Comparison of ENCODE assay signal across 22 mouse cellular contexts in the genomic region with DNA sequence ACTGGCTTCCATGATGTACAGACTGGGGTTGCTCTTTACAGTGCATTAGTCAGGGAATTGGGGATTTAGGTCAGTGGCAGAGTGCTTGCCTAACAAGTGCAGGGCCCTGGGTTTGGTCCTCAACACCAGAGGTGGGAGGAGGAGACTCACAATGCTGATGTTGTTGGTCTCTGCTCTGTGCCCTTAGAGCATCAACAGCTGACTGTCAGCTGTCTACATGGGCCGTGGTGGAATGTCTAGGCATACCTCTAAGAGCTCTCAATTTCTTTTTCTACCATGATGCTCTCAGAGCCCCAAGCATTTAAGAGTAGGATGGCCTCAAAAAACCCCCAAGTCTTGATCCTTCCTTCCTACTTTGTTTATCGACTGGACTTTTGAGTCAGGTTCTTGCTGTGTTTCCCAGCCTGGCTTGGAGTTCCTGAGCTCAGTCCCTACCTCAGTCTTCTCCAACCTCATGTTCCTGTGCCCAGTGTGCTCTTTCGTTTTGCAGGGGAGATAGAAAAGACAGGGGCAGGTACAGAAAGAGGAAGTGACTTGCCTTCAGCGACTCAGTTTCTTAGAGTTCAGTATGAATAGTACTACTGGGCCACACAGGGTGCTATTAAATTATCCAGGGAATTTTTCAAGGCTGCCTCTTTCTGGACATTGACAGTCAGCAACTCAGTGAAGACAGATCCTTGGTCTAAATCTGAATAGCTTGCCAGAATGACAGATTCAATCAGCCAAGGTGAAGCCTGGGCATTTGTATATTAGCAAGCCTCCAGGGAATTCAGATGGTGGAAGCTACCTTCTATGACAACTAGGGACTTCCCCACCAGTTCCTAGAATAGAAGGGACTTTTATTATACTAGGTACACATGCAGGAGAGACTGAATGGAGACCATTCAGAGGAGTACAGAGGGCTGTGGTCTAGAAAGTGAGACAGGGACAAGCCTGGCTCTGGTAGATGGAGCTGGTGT. TPM values are rescaled to one million over a fixed set of nuclear protein-coding genes. Genes with fewer than 3 reads are reported as not detected.
DNase-seq lines count a peak whose midpoint lies in the region; ATAC-seq and TF ChIP-seq lines count a peak whose summit lies in the region.
"Had no signal": no experiment of that assay in that cellular context is flagged by ENCODE, and none has a peak within 500 bp of the region (broad histone marks: within the 10 kb centered on the region; RNA-seq: fewer than 3 reads in every experiment).

No protein-coding gene starts in this region.

- H3K4me2 ChIP-seq in heart, postnatal 0 days (ENCODE audit: low read depth, low read length): no peak overlapping the region
- H3K4me2 ChIP-seq in CH12.LX (ENCODE audit: insufficient read depth, low read depth, poor library complexity, severe bottlenecking): peak overlapping the region; percentile 86
- H3K4me2 ChIP-seq: embryonic facial prominence, embryonic 13.5 days; limb, embryonic 12.5 days; liver, embryonic 15.5 days; neural tube, embryonic 13.5 days had no signal

- H3K27ac ChIP-seq in heart, postnatal 0 days (ENCODE audit: low read depth): 0 out of 2 replicates have a peak overlapping the region, but pooled peaks have one; percentile 3
- H3K27ac ChIP-seq in CH12.LX (ENCODE audit: insufficient read depth, low read depth): peak overlapping the region; percentile 100
- peak overlapping the region; percentile 75; the same call in 1 of the 2 replicates for H3K27ac ChIP-seq in small intestine, adult 2 months (ENCODE audit: insufficient read depth, low read depth, low read length)
- H3K27ac ChIP-seq: embryonic facial prominence, embryonic 13.5 days; heart, embryonic 10.5 days; limb, embryonic 12.5 days; liver, embryonic 15.5 days; neural tube, embryonic 13.5 days had no signal

- no peaks in the 10 kb centered on the region for H3K27me3 ChIP-seq in heart, postnatal 0 days (ENCODE audit: control insufficient read depth, insufficient read depth, low read length)
- H3K27me3 ChIP-seq in CH12.LX (replicated peaks): no peaks in the 10 kb centered on the region
- H3K27me3 ChIP-seq in small intestine, adult 2 months (ENCODE audit: control insufficient read depth, insufficient read depth, low read length): no peaks in the 10 kb centered on the region
- H3K27me3 ChIP-seq: embryonic facial prominence, embryonic 13.5 days; liver, embryonic 15.5 days; neural tube, embryonic 13.5 days had no signal

- in situ Hi-C loops in CH12.LX (cut with MboI; ENCODE audit: low pct_ligation_motif_present, low pct_unique_long_range_greater_than_20kb, low sequenced_read_pairs): no loop called here

- H3K4me3 ChIP-seq in heart, postnatal 0 days (ENCODE audit: low read depth, low read length): no peak overlapping the region
- peak overlapping the region; percentile 4 to 37 (median 19) for H3K4me3 ChIP-seq in CH12.LX (replicated peaks in 1 of 3; ENCODE audit: low read depth in 2 of 3, low read length in 2 of 3, poor library complexity in 1 of 3)
- H3K4me3 ChIP-seq in small intestine, adult 2 months (ENCODE audit: low read depth, low read length): no peak overlapping the region
- H3K4me3 ChIP-seq: embryonic facial prominence, embryonic 13.5 days; heart, embryonic 10.5 days; limb, embryonic 12.5 days; liver, embryonic 15.5 days; neural tube, embryonic 13.5 days had no signal

- ATAC-seq in heart, postnatal 0 days (ENCODE audit: insufficient read depth, low read depth): no peak
- ATAC-seq in hematopoietic stem cell, adult 5-6 weeks (replicated peaks in 1 of 2; ENCODE audit: insufficient read depth in 1 of 2, low FRiP score in 2 of 2, low TSS enrichment in 1 of 2, low read depth in 1 of 2, poor library complexity in 2 of 2, severe bottlenecking in 2 of 2): peak; percentile 64 to 77
- ATAC-seq: forebrain, embryonic 16.5 days; hindbrain, embryonic 16.5 days had no signal

- WGBS in heart, postnatal 0 days: 68% methylated on average over 4 of the region's 4 CpGs
- 56% methylated on average over 4 of the region's 4 CpGs for WGBS in small intestine, adult 2 months

- H3K9me3 ChIP-seq in heart, postnatal 0 days (replicated peaks; ENCODE audit: control insufficient read depth, low read length): no peaks in the 10 kb centered on the region
- no peaks in the 10 kb centered on the region for H3K9me3 ChIP-seq in CH12.LX (replicated peaks; ENCODE audit: low read length)
- H3K9me3 ChIP-seq: embryonic facial prominence, embryonic 13.5 days; heart, embryonic 10.5 days; limb, embryonic 12.5 days; liver, embryonic 15.5 days; neural tube, embryonic 13.5 days had no signal

- peaks cover 10% of the 10 kb centered on the region for H3K36me3 ChIP-seq in heart, postnatal 0 days (replicated peaks; ENCODE audit: control insufficient read depth, insufficient read depth, low read length)
- H3K36me3 ChIP-seq in CH12.LX (replicated peaks in 1 of 2; ENCODE audit: control insufficient read depth in 1 of 2, insufficient read depth in 1 of 2, low read length in 1 of 2): peaks cover 4 to 12% of the 10 kb centered on the region in 2 experiments
- H3K36me3 ChIP-seq in small intestine, adult 2 months (ENCODE audit: control insufficient read depth, insufficient read depth, low read length): no peaks in the 10 kb centered on the region
- H3K36me3 ChIP-seq: embryonic facial prominence, embryonic 13.5 days; limb, embryonic 12.5 days; liver, embryonic 15.5 days; neural tube, embryonic 13.5 days had no signal

- no peak for TF ChIP-seq EP300 in heart, postnatal 0 days (IDR thresholded peaks at IDR 0.05; ENCODE audit: low read depth)
- TF ChIP-seq EP300 in CH12.LX (IDR thresholded peaks at IDR 0.05; ENCODE audit: low read length): peak; percentile 90; the same call in 1 of the 2 replicates

- H3K4me1 ChIP-seq in heart, postnatal 0 days (ENCODE audit: control insufficient read depth, insufficient read depth): no peaks in the 10 kb centered on the region; the same call in 1 of the 2 replicates
- peaks cover 37 to 47% of the 10 kb centered on the region in 2 experiments for H3K4me1 ChIP-seq in CH12.LX (ENCODE audit: control insufficient read depth in 1 of 2, insufficient read depth in 2 of 2)
- H3K4me1 ChIP-seq in small intestine, adult 2 months (ENCODE audit: control insufficient read depth, insufficient read depth, insufficient read length, low read length): peaks cover 42% of the 10 kb centered on the region
- H3K4me1 ChIP-seq: limb, embryonic 12.5 days; neural tube, embryonic 13.5 days had no signal

- peak; percentile 59 for TF ChIP-seq POLR2A in CH12.LX (IDR thresholded peaks at IDR 0.05; ENCODE audit: low read depth, low read length)
- TF ChIP-seq POLR2A in small intestine, adult 2 months (IDR thresholded peaks at IDR 0.05; ENCODE audit: low read depth, low read length): no peak

- TF ChIP-seq CTCF in heart, postnatal 0 days (IDR thresholded peaks at IDR 0.05; ENCODE audit: low read depth): no peak
- no peak for TF ChIP-seq CTCF in CH12.LX (conservative IDR thresholded peaks at IDR 0.05 in 1 of 2, IDR thresholded peaks at IDR 0.05 in 1 of 2; ENCODE audit: low read depth in 2 of 2, low read length in 2 of 2)
- TF ChIP-seq CTCF in small intestine, adult 2 months (IDR thresholded peaks at IDR 0.05; ENCODE audit: extremely low read depth, insufficient read length, insufficient replicate concordance, low read depth, low read length): no peak

- DNase-seq in heart, postnatal 0 days (ENCODE audit: low spot score): no peak
- DNase-seq in heart, adult 11 months: no peak
- peak; percentile 94 for DNase-seq in CH12.LX (ENCODE audit: extremely low read depth)
- DNase-seq in cerebellum, postnatal 25 days: no peak
- no peak for DNase-seq in right cerebral cortex, postnatal 14 days
- no peak for DNase-seq in kidney, postnatal 4 days
- DNase-seq: adrenal gland, postnatal 10 days; cerebellum, adult 2 months; heart, postnatal 36 days; kidney, adult 18-20 months; kidney, postnatal 10 days; lung, postnatal 10 days; right cerebral cortex, postnatal 4 days had no signal

- dilution Hi-C loops in CH12.LX (cut with MboI; ENCODE audit: extremely low pct_ligation_motif_present, extremely low pct_unique_long_range_greater_than_20kb, low sequenced_read_pairs): no loop called here

- TF ChIP-seq RAD21 in CH12.LX (IDR thresholded peaks at IDR 0.05; ENCODE audit: low read depth, low read length): no peak; the same call in 1 of the 2 replicates

- no peaks in the 10 kb centered on the region for H3K79me2 ChIP-seq in CH12.LX (replicated peaks; ENCODE audit: control insufficient read depth, extremely low read depth, insufficient read depth, poor library complexity, severe bottlenecking)

- H3K9ac ChIP-seq in heart, postnatal 0 days (replicated peaks; ENCODE audit: low read depth, low read length): no peak overlapping the region
- H3K9ac ChIP-seq in CH12.LX (ENCODE audit: insufficient read depth, low read depth): peak overlapping the region; percentile 43
- H3K9ac ChIP-seq: embryonic facial prominence, embryonic 13.5 days; limb, embryonic 12.5 days; liver, embryonic 15.5 days; neural tube, embryonic 13.5 days had no signal

TF ChIP-seq in CH12.LX, 34 proteins besides CTCF, POLR2A, EP300 and RAD21 (continues in another document):
- no peak for TF ChIP-seq HCFC1 (IDR thresholded peaks at IDR 0.05; ENCODE audit: low read depth, low read length)
- no peak for TF ChIP-seq E2F4 (IDR thresholded peaks at IDR 0.05; ENCODE audit: insufficient replicate concordance, low read depth, low read length)
- peak; percentile 74 for TF ChIP-seq MXI1 (IDR thresholded peaks at IDR 0.05; ENCODE audit: low read depth, low read length)
- no peak for TF ChIP-seq MAFK (IDR thresholded peaks at IDR 0.05; ENCODE audit: insufficient replicate concordance, low read length)
- no peak for TF ChIP-seq CHD1 (IDR thresholded peaks at IDR 0.05; ENCODE audit: low read depth, low read length)
- no peak; the same call in 1 of the 2 replicates for TF ChIP-seq JUND (conservative IDR thresholded peaks at IDR 0.05; ENCODE audit: low read depth, low read length)
- TF ChIP-seq IRF4 (IDR thresholded peaks at IDR 0.05; ENCODE audit: low read depth, low read length): peak; percentile 68
- TF ChIP-seq ETS1 (conservative IDR thresholded peaks at IDR 0.05; ENCODE audit: low read depth, low read length): peak; percentile 85
- TF ChIP-seq GABPA (IDR thresholded peaks at IDR 0.05; ENCODE audit: insufficient replicate concordance, low read depth, low read length): no peak
- TF ChIP-seq BHLHE40 (IDR thresholded peaks at IDR 0.05; ENCODE audit: low read depth, low read length): peak; percentile 63
- TF ChIP-seq ELF1 (IDR thresholded peaks at IDR 0.05; ENCODE audit: low read depth, low read length): peak; percentile 37
- peak; percentile 7; the same call in 1 of the 2 replicates for TF ChIP-seq RCOR1 (conservative IDR thresholded peaks at IDR 0.05; ENCODE audit: low read depth, low read length)

RNA-seq across cellular contexts. Expression of gene Pdcd4, which starts 22.3 kb away (rescaled TPM):
- total RNA-seq in heart, postnatal 0 days (2014; rRNA removed; ENCODE audit: low replicate concordance): 4.2 and 5.5 TPM in 2 replicates
- polyA plus RNA-seq in heart, postnatal 0 days (2015; fragmentation: Nextera tagmentation; extraction: Ambion mirVana): 28.6 and 34.8 TPM in 2 replicates
- total RNA-seq in CH12.LX (2012; rRNA removed) (21.0 and 26.3 TPM in 2 replicates), CH12.LX (2014; rRNA removed) (24.3 and 24.4 TPM in 2 replicates)
- polyA plus RNA-seq in CH12.LX (2012; ENCODE audit: insufficient read length, low read depth): 37.9 and 39.0 TPM in 2 replicates
- 182 and 234 TPM in 2 replicates for total RNA-seq in hematopoietic stem cell, adult 5-6 weeks (2017)
- 1.9 and 3.8 TPM in 2 replicates for polyA plus RNA-seq in small intestine, adult 2 months (2012; rRNA removed)

Comparison
In these comparisons a context has a peak if more than half of its experiments do, and no peak if none do; other contexts are left out.
1. H3K27ac ChIP-seq: peak in every context shown above with its lines; median percentile 100 in CH12.LX; 75 in small intestine, adult 2 months; 3 in heart, postnatal 0 days.
2. H3K4me3 ChIP-seq: peak in CH12.LX (3 of 3); none in heart, postnatal 0 days (single experiment) and small intestine, adult 2 months (single experiment).